Mouse (Mus musculus) embryonic facial prominence, embryonic 13.5 days (tissue): Measurements from ENCODE around the gene Traf7. TPM values are rescaled to one million over a fixed set of nuclear protein-coding genes. Genes with fewer than 3 reads are reported as not detected.

Experiments
- polyA plus RNA-seq: library from polyadenylated mRNA; unstranded; fragments of >200 nt; fragmentation: Nextera tagmentation; extraction: Ambion mirVana; gene quantifications from 2 replicates; pipeline ENCODE4 v1.2.1, GENCODE M21; 2015

Gene Traf7
- polyA plus RNA-seq, 1 experiment from 2014 or later = 97.1 TPM

Other genes with a start within 250 kb of the Traf7 start
- not detected in 2 replicates for gene Abca17, start 176.9 kb downstream of the Traf7 start, polyA plus RNA-seq
- 5.3 and 6.5 TPM in 2 replicates for gene Abca3, start 176.0 kb downstream of the Traf7 start, polyA plus RNA-seq
- gene Rnps1, start 113.4 kb downstream of the Traf7 start, polyA plus RNA-seq = 296 and 317 TPM in 2 replicates
- 70.6 and 78.0 TPM in 2 replicates for gene Eci1, start 101.3 kb downstream of the Traf7 start, polyA plus RNA-seq
- gene Dnase1l2, start 84.8 kb downstream of the Traf7 start, polyA plus RNA-seq = 3.5 and 5.5 TPM in 2 replicates
- 44.4 and 46.4 TPM in 2 replicates for gene E4f1, start 57.6 kb downstream of the Traf7 start, polyA plus RNA-seq
- 47.4 and 48.7 TPM in 2 replicates for gene Pgp, start 57.5 kb downstream of the Traf7 start, polyA plus RNA-seq
- gene Bricd5, start 54.1 kb downstream of the Traf7 start, polyA plus RNA-seq = not detected in 2 replicates
- 32.5 and 33.2 TPM in 2 replicates for gene Mlst8, start 48.9 kb downstream of the Traf7 start, polyA plus RNA-seq
- gene Caskin1, start 39.3 kb downstream of the Traf7 start, polyA plus RNA-seq = 3.5 and 5.4 TPM in 2 replicates
- gene Rab26, start 6.3 kb upstream of the Traf7 start, polyA plus RNA-seq = 2.8 and 3.3 TPM in 2 replicates
- 24.1 and 30.6 TPM in 2 replicates for gene Pkd1, start 21.9 kb upstream of the Traf7 start, polyA plus RNA-seq
- gene Tsc2, start 104.7 kb upstream of the Traf7 start, polyA plus RNA-seq = 60.9 and 69.9 TPM in 2 replicates
- gene Nthl1, start 104.7 kb upstream of the Traf7 start, polyA plus RNA-seq = 24.2 TPM in 2 replicates
- 50.2 and 50.4 TPM in 2 replicates for gene Slc9a3r2, start 122.4 kb upstream of the Traf7 start, polyA plus RNA-seq
- 0.74 and 1.2 TPM in 2 replicates for gene Npw, start 130.5 kb upstream of the Traf7 start, polyA plus RNA-seq
- gene Zfp598, start 141.7 kb upstream of the Traf7 start, polyA plus RNA-seq = 21.4 and 22.1 TPM in 2 replicates
- 4.6 and 4.9 TPM in 2 replicates for gene Syngr3, start 162.0 kb upstream of the Traf7 start, polyA plus RNA-seq
- gene Gfer, start 168.2 kb upstream of the Traf7 start, polyA plus RNA-seq = 43.8 and 49.0 TPM in 2 replicates
- gene Noxo1, start 168.3 kb upstream of the Traf7 start, polyA plus RNA-seq = 2.6 and 3.5 TPM in 2 replicates
- gene Tbl3, start 179.7 kb upstream of the Traf7 start, polyA plus RNA-seq = 74.2 and 81.6 TPM in 2 replicates
- gene Rnf151, start 190.1 kb upstream of the Traf7 start, polyA plus RNA-seq = 0.20 and 0.23 TPM in 2 replicates
- gene Rps2, start 190.2 kb upstream of the Traf7 start, polyA plus RNA-seq = 1,313 and 1,443 TPM in 2 replicates
- 217 and 229 TPM in 2 replicates for gene Ndufb10, start 196.5 kb upstream of the Traf7 start, polyA plus RNA-seq
- gene Rpl3l, start 199.9 kb upstream of the Traf7 start, polyA plus RNA-seq = not detected in 2 replicates
- gene Msrb1, start 208.7 kb upstream of the Traf7 start, polyA plus RNA-seq = 27.8 and 27.9 TPM in 2 replicates
- gene Hs3st6, start 225.1 kb upstream of the Traf7 start, polyA plus RNA-seq = 17.9 and 21.6 TPM in 2 replicates